Mouse (Mus musculus) regulatory T cell (primary cell): ENCODE data around the gene Lrrfip1.

Experiments used
- in situ Hi-C: fragments of 300-600 bp; cut with MboI, MseI; formaldehyde crosslinking; loops from one replicate; pipeline ENCODE4 v1.15.1; 2025; ENCODE audit warnings: high pct_unique_total_duplicates

Lrrfip1 gene

GRCm38 (mm10) chr1:91080423-91080749 lies 81.8 kb downstream of the Lrrfip1 start:
- in situ Hi-C loops: no loop called here

GRCm38 (mm10) chr1:91084374-91084773 lies 85.8 kb downstream of the Lrrfip1 start:
- in situ Hi-C loops: no loop called here

DNA sequence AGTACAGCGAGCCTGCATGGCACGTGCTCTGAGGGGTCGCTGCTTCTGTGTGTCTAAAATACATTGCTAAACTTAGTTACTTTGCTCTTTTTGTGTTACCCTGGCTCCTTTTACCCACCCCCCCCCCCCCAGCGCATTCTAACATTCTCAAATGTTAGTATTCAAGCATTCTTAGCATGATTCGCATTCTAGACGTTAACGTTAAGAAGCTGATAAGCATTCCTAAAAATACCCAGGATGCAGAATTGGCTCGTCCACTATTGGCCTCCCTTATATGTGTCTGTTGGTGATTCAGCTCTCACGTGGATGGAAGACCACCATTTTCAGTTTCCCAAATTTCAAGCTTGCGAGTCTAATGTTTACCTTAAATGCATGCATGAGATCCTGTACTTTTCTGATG lies 86.5 kb downstream of the Lrrfip1 start:
- in situ Hi-C loops: no loop called here

GRCm38 (mm10) chr1:91085686-91086085 lies 87.1 kb downstream of the Lrrfip1 start:
- in situ Hi-C loops: no loop called here

GRCm38 (mm10) chr1:91086325-91086724 lies 87.8 kb downstream of the Lrrfip1 start:
- in situ Hi-C loops: no loop called here

DNA sequence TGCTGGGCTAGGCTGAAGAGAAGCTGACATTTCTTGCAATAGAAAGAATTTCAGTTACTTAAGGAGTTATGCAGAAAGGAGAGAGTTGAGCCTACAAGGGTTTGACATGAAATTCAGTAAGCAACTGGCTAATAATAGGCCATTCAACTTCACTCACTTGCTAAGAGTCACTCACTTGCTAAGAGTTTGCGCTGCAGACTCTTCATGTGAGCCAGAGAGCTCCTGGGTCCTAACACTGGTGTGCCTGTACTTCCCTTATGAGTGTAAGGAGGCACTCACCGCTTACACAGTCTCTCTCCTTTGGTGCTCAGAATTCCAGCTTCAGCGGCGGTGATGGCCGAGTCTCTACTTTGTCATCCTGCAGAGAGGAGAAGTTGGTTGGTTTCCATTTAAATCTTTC lies 88.2 kb downstream of the Lrrfip1 start:
- in situ Hi-C loops: no loop called here

- in situ Hi-C loops: no loop called here
Observed at GRCm38 (mm10) chr1:91088027-91088426, 89.5 kb downstream of the Lrrfip1 start.

DNA sequence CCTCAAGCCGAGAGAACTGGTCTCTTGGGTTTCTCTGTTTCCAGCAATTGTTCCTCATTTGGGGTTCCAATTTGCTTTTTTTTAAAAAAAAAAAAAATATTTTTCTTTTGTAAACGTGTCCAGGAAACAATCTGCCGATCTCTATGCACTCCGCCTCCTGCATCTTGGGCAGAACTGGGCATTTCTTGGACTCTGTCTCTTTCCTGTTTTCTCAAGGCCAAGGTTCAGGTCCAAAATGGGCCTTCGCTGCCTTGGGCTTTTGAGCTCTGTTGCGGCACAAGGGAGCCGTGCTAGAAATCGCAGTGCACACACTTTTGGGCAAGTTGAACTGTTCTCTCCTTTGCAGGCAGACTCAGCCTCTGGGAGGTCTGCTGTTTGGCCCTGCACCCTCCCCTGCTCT lies 90.4 kb downstream of the Lrrfip1 start:
- in situ Hi-C loops: no loop called here

DNA sequence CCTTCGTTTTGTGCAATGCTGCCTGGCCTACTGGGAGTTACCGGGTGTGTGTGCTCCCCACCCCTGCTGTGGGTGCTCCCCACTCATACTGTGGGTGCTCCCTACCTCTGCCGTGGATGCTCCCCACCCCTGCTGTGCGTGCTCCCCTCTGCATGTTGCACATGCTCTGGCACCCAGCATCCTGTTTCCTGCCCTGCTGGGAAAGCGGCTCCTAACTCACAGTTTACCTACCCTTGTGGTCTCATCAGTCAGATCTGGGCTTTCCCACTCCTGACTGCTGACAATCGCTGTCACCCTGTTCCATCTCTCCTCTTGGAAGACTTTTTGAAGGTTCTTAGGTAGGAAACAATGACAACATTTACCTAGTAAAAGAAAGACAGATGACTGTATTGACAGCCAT lies 91.9 kb downstream of the Lrrfip1 start:
- in situ Hi-C loops: loop anchor here (5.0 kb wide), 1 partner anchor 33 kb away; no protein-coding TSS in a partner anchor

DNA sequence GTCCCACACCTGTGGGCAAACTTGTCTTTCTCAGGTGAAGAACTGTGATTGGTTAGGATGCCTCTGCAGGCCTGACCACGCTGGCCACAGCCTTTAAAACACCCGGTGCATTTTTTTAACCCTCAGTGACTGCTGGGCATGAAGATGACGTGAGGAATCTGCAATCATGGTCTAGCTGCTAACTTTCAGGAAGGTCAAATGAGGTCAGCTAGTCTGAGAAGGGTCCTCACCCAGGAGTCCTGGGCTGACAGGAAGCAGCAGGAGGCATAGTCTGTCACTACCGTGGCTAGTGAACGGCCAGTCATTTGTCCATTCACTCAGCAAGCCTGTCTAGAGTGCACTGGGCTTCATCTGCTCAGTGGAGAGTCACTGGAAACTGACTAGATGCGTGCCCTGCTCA lies 93.9 kb downstream of the Lrrfip1 start:
- in situ Hi-C loops: loop anchor here (5.0 kb wide), 1 partner anchor 35 kb away; no protein-coding TSS in a partner anchor

- in situ Hi-C loops: loop anchor here (5.0 kb wide), 1 partner anchor 36 kb away; no protein-coding TSS in a partner anchor
Observed at GRCm38 (mm10) chr1:91093296-91093695, 94.8 kb downstream of the Lrrfip1 start.

- in situ Hi-C loops: loop anchor here (5.0 kb wide), 1 partner anchor 37 kb away; no protein-coding TSS in a partner anchor
Observed at GRCm38 (mm10) chr1:91094001-91094400, 95.5 kb downstream of the Lrrfip1 start.

- in situ Hi-C loops: no loop called here
Observed at GRCm38 (mm10) chr1:91095258-91095657, 96.7 kb downstream of the Lrrfip1 start.

GRCm38 (mm10) chr1:91095853-91096252 lies 97.3 kb downstream of the Lrrfip1 start:
- in situ Hi-C loops: no loop called here

GRCm38 (mm10) chr1:91096490-91096889 lies 98.0 kb downstream of the Lrrfip1 start:
- in situ Hi-C loops: no loop called here

DNA sequence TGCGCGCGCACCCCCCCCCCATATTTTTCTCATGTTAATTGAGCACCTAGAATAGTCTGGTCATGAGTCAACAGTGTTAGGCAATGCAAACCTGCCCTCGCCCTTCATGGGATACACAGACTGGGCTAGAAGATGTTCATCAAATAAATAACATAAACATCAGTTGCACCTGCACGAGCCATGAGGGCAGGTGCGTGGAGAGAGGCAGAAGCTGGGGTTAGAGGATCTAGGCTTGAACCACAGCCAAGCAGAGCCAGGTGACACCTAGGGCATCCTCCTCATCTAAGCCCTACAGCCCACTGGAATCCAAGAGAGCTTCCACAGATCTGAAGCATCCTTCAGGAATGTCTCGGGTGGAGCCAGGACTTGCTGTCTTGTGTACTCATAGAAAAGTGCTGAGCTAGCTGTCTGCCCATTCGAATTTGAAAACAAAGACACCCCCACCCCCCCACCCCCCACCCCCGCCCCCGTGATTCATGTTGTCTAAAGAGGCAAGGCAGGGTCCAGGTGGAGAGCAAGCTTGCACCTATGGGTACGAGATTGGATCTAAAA lies 98.8 kb downstream of the Lrrfip1 start:
- in situ Hi-C loops: no loop called here

GRCm38 (mm10) chr1:91098887-91099286 lies 100.3 kb downstream of the Lrrfip1 start:
- in situ Hi-C loops: no loop called here

- in situ Hi-C loops: loop anchor here (5.0 kb wide), 2 partner anchors 65 to 130 kb away; no protein-coding TSS in a partner anchor
Observed at GRCm38 (mm10) chr1:91101709-91102440, 103.3 kb downstream of the Lrrfip1 start.

DNA sequence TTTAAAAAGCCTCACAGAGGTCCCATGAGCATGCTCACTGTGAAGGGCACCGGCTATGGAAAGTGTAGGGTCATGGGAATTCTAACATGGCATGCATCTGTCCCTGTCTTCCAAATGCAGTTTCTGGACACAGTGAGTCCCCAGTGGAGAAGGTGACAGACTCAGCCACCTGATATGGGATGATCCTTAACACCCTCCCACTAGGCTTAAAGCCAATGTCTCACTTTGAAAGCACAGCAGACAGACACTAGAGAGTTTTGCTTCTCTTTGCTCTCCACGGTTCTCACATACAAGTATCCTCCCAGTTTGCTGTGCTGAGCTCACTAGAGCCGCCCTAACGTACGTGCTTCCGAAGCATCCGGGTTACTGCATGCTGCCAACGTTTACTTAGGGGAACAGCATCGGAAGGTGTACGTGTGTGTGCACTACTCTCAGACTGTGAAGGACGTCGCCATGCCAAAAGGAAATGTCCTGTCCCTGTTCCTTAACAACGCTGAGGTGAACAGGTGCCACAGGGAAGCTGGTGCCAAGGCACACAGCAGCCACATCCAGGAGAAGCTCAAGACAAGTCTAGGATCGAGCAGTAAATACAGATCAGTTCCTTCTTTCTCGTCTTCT lies 104.9 kb downstream of the Lrrfip1 start:
- in situ Hi-C loops: loop anchor here (5.0 kb wide), 2 partner anchors 64 to 131 kb away; no protein-coding TSS in a partner anchor

DNA sequence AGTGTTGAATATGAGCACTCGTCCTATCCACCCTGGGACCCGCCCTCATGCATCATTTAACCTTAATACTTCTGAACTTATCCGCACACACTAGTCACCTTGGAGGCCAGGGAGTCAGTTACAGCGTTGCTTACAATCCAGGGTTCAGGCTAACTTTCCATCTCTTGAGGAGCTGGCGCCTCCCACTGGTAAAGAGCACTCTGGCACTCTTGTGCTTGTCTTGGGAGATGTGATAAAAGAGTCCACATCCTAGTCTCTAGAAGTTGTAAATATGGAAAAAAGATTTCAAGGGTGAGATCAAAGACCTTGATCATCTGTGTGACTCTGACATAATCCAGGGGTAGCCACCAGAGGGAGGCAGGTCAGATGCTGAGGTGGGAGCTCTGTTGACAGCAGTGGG lies 109.0 kb downstream of the Lrrfip1 start:
- in situ Hi-C loops: no loop called here

DNA sequence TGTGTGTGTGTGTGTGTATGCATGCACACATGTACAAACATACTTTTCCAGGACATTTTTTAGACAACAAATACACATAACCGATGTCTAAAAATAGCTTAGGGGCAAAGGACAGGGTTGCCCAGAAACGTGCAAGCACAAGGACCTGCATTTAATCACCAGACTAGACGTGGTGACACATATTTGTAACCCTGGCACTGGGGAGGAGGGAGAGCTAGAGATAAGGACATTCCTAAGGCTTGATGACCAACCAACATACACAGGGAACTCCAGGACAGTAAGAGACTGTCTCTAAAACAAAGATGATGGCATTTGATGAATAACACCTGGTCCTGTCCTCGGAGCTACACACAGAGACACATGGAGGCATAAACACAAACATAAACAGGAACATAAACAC lies 110.8 kb downstream of the Lrrfip1 start:
- in situ Hi-C loops: no loop called here

- in situ Hi-C loops: loop anchor here (10.0 kb wide), 1 partner anchor 1457 kb away; no protein-coding TSS in a partner anchor
Observed at GRCm38 (mm10) chr1:91112171-91112570, 113.6 kb downstream of the Lrrfip1 start.

DNA sequence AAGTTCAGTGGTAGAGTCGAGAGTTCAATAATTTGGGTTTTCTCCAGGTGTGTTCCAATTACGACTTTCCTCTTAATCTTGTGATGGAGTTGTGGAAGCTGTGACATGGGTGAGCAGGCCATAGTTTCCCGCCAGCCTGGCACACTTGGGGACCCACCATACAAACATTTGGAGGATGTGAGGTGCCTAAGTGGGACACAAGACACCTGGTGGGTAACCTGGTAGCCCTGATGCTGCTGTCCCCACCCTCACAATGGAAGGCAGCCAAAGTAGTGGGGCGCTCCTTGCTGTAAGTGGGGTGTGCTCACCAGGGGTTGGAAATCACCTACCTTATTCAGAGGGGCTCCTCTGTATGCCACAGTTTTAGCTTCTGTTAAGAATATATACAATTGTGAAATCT lies 114.1 kb downstream of the Lrrfip1 start:
- in situ Hi-C loops: loop anchor here (10.0 kb wide), 1 partner anchor 1458 kb away; no protein-coding TSS in a partner anchor
